Mouse (Mus musculus): ENCODE measurements around the gene Trf. TPM values are rescaled to one million over a fixed set of nuclear protein-coding genes. Genes with fewer than 3 reads are reported as not detected.

The Trf gene
- polyA plus RNA-seq, 1 experiment from 2014 or later = 188 TPM

DNA sequence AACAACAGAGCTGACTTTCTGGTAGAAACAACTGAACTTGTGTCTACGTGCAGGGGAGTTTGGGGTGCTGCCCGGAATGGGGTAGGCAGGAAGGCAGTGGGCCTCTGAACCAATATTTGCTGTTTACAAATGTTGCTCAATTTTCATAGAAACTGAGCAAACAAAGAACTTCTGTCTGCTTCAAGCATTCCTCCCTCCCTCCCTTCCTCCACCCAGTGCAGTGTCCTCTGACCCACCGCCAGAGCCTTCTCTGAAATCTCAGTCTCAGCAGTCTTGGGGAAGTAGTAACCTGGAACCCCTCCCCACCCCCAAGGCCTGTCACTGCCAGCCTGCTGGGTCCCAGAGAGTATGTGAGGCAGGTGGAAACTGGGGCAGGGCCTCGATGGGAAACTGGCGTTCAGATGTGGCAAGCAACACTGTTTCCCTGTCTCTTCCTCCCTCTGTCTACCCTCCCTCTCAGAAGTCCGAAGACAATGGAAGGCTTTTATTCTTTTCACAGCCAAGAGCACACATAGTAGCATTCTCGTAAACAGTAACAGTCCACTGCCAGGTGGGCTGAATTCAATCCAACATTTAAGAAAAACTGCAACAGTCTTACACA, 4.4 kb upstream of the Trf start:
- Histone ChIP-seq H3K4me3 (replicated peaks) (no peak overlapping the region), H3K9ac (no peak overlapping the region), H3K27me3 (replicated peaks) (no peaks in the 10 kb centered on the region), H3K4me2 (replicated peaks) (no peak overlapping the region), H3K27ac (0 out of 2 replicates have a peak overlapping the region, but pooled peaks have one; percentile 17), H3K4me1 (replicated peaks) (0 out of 2 replicates have a peak, but pooled peaks cover 7% of the 10 kb centered on the region), H3K36me3 (no peaks in the 10 kb centered on the region), H3K9me3 (no peaks in the 10 kb centered on the region)
- 55% methylated on average over 7 of the region's 7 CpGs for WGBS
- ATAC-seq = peak; percentile 54

DNA sequence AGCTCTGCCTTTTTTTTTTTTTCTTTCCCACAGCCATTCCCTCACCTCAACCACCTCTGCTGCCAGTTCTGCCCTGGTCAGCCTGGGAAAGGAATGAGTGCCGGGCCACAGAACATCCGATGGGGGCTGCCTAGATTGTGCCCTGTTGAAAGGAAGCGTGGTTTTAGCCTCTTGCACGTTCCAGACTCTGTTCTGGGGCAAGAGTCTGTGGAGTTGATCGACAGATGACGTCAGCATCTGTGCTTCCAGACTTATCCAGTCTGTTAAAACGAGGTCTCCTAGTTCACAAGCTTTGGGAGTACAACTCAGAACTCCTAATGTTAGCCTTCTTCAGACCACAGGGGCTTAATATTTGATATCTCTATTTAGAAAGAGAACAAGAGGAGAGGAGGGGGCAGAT, 3.8 kb upstream of the Trf start:
- no peak overlapping the region for H3K4me2 ChIP-seq (replicated peaks)
- 0 out of 2 replicates have a peak, but pooled peaks cover 7% of the 10 kb centered on the region for H3K4me1 ChIP-seq (replicated peaks)
- 71% methylated on average over 7 of the region's 7 CpGs for WGBS
- 0 out of 2 replicates have a peak overlapping the region, but pooled peaks have one; percentile 17 for H3K27ac ChIP-seq
- H3K36me3 ChIP-seq = no peaks in the 10 kb centered on the region
- ATAC-seq = no peak
- no peaks in the 10 kb centered on the region for H3K9me3 ChIP-seq
- no peak overlapping the region for H3K4me3 ChIP-seq (replicated peaks)
- H3K27me3 ChIP-seq (replicated peaks) = no peaks in the 10 kb centered on the region
- H3K9ac ChIP-seq = no peak overlapping the region

DNA sequence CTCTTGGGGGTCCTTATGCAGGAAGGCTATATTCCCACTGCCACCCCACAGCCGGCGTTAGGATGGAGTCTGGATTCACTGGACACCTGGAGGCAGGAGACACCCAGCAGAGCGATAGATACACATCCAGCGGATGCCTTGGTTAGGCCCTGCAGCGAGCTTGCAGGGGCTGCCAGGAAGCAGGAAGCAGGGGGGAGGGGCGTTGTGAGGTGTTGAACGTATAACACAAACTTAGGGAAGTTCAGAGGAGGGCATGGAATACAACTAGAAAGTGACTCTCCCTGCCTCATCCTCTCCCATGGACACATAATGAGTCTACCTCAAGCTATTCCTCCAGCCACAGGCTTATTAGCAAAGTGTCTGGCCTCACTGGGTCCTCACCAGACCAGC, 2.8 kb upstream of the Trf start:
- H3K27ac ChIP-seq = no peak overlapping the region
- H3K4me2 ChIP-seq (replicated peaks) = no peak overlapping the region

DNA sequence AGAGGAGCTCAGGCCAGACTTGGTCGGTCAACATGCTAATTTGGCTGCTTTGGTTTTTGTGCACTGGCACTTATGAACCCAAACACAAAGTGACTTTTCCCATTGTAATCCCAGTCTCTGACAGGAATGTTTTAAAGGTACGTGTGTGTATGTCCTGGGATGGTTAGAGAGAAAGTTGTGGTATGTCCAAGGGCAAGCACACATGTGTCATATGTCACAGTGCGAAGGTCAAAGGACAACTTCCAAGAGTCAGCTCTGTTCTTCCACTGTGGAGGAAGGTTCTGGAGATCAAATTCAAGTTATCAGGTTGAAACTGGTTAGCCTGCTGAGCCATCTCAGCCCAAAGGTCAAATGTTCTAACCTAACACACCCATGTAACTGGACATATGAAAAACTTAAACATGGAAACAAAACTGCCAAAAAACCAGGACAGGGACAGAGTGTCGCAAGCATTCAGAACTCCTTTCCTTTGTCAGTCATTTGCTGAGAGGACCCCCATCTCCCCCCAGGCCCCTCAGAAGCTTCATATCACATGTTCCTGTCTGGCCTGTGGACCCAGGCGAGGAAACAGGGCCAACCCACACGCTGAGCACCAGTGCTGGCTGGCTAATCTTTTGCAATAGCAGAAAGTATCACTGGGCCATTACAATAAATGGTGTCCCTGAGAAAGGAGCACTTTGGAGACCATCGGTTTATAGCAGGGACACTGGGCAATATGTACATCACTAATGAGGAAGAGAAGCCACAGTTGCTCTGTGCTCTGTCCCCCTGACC, 2.2 kb upstream of the Trf start:
- Histone ChIP-seq H3K9me3 (no peaks in the 10 kb centered on the region), H3K36me3 (no peaks in the 10 kb centered on the region), H3K27ac (no peak overlapping the region), H3K9ac (no peak overlapping the region), H3K4me2 (replicated peaks) (no peak overlapping the region), H3K4me3 (replicated peaks) (no peak overlapping the region), H3K27me3 (replicated peaks) (no peaks in the 10 kb centered on the region), H3K4me1 (replicated peaks) (0 out of 2 replicates have a peak, but pooled peaks cover 7% of the 10 kb centered on the region)
- 86% methylated on average over 7 of the region's 7 CpGs for WGBS
- no peak for ATAC-seq

More for the DNA sequence above, 2.8 kb upstream of the Trf start:
- H3K4me1 ChIP-seq (replicated peaks) = 0 out of 2 replicates have a peak, but pooled peaks cover 7% of the 10 kb centered on the region
- no peaks in the 10 kb centered on the region for H3K27me3 ChIP-seq (replicated peaks)
- no peaks in the 10 kb centered on the region for H3K9me3 ChIP-seq
- no peaks in the 10 kb centered on the region for H3K36me3 ChIP-seq
- 50% methylated on average over 7 of the region's 7 CpGs for WGBS
- ATAC-seq = no peak
- H3K4me3 ChIP-seq (replicated peaks) = no peak overlapping the region
- H3K9ac ChIP-seq = no peak overlapping the region

DNA sequence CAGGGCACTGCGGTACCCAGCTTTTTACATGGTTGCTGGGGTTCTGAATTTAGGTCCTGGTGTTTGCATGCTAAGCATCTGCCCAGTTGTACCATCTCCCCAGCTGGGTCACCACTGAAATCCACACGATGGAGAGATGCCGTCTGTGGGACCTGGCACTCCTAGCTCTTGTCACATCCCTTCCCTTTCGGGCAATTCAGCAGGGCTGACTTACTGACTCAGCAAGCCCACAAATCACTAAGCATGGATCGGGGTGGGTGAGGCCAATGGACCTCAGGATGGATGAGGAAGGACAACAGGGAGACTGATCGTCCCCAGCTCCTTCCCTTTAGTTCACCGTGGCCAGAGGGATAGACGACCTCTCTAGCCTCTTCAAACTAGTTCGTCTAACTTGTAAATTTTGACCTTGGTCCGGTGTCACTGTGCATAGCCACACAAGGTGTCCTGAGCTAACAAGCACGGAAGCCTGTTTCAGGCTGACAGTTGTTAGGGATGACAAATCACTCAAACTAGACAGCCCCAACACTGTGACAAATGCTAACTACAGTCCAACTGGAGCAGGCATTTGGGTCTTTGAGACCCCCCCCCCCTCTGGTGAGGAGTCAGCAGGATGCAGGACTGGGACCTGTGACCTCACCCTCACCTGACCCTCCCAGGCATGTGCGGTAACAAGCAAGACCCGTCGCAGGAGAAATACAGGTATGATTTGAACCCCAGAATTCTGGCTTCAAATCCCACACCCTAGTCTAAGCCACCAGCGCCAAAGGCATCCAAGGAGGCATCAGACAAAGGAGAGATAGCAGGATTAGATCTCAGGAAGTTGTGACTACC, 992 bp downstream of the Trf start:
- no peaks in the 10 kb centered on the region for H3K9me3 ChIP-seq
- WGBS = 71% methylated on average over 15 of the region's 15 CpGs
- H3K4me1 ChIP-seq (replicated peaks) = 0 out of 2 replicates have a peak, but pooled peaks cover 3% of the 10 kb centered on the region
- H3K4me3 ChIP-seq (replicated peaks) = peak overlapping the region; percentile 31
- peak overlapping the region; percentile 56 for H3K4me2 ChIP-seq (replicated peaks)
- no peak for ATAC-seq
- no peaks in the 10 kb centered on the region for H3K36me3 ChIP-seq
- no peak overlapping the region for H3K9ac ChIP-seq
- no peaks in the 10 kb centered on the region for H3K27me3 ChIP-seq (replicated peaks)
- H3K27ac ChIP-seq = no peak overlapping the region

DNA sequence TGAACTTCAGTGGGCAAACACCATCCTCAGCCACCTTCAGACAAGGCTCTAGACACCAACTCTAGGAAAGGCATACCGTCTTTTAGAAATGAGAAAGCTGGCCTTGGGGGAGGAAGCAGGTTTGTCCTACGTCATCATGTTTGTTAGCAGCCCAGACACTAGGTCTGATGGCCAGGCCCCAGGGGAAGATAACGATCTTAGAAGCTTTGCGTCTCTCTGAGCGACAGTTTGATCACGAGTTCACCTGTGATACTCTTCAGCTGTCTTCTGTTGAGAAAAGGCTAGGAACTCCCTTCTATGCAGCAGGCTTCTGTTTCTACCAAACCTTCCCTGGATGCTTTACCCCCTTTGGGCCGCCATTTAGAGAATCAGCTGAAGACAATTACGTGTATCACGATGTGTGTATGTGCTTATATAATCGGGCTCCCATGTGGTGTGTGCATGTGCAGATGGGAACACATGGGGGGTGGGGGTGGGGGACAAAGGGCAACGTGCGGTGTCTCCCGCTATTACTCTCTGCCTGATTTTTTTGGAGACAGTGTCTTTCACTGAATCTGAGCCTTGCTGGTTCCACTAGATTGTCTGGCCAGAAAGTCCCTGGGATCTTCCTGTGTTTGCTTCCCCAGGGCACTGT, 1.8 kb downstream of the Trf start:
- no peak for ATAC-seq
- H3K27me3 ChIP-seq (replicated peaks) = no peaks in the 10 kb centered on the region
- WGBS = 75% methylated on average over 13 of the region's 13 CpGs

DNA sequence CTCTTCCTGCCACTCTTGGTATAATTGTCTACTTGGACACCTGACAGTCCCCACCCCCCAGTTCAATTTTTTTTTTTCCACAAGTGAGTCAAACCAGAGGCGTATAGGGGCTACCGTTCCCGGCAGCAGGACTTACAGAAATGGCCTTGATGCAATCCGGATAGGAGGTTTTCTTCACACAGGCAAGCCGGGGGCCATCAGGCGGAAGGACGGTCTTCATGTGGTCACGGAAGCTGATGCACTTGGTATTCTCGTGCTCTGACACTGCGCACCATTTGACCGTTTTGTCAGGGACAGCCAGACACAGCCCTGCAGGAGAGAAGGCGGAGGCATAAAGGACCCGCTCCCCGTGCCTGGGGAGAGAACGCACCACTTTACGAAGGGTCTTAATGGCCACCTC, 2.5 kb downstream of the Trf start:
- Histone ChIP-seq H3K36me3 (no peaks in the 10 kb centered on the region), H3K4me2 (replicated peaks) (no peak overlapping the region), H3K9me3 (no peaks in the 10 kb centered on the region), H3K9ac (no peak overlapping the region), H3K27me3 (replicated peaks) (no peaks in the 10 kb centered on the region), H3K4me1 (replicated peaks) (0 out of 2 replicates have a peak, but pooled peaks cover 3% of the 10 kb centered on the region), H3K4me3 (replicated peaks) (no peak overlapping the region), H3K27ac (no peak overlapping the region)
- WGBS = 89% methylated on average over 16 of the region's 16 CpGs
- no peak for ATAC-seq

More for the DNA sequence above, 1.8 kb downstream of the Trf start:
- no peaks in the 10 kb centered on the region for H3K9me3 ChIP-seq
- 0 out of 2 replicates have a peak, but pooled peaks cover 3% of the 10 kb centered on the region for H3K4me1 ChIP-seq (replicated peaks)
- no peaks in the 10 kb centered on the region for H3K36me3 ChIP-seq
- H3K27ac ChIP-seq = no peak overlapping the region
- no peak overlapping the region for H3K4me3 ChIP-seq (replicated peaks)
- no peak overlapping the region for H3K4me2 ChIP-seq (replicated peaks)
- no peak overlapping the region for H3K9ac ChIP-seq

DNA sequence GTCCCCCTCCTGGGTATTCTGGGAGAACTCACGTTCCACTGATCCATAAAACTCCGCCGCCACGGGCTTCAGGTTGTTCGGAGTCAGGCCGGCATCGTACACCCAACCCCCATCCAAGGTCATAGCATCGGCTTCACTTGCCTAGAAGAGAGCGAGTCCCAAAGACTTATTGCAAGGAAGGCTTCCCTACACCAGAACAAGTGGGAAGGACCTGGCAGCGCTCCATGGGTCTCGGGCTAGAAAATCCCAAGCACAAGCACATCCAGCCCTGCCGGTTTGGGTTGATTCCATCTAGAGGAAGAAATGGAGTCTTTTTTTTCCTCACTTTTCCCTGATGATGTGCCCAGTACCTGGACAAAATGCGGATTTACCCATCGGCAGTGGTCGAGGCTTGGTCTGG, 3.4 kb downstream of the Trf start:
- H3K4me1 ChIP-seq (replicated peaks) = 0 out of 2 replicates have a peak, but pooled peaks cover 3% of the 10 kb centered on the region
- no peak overlapping the region for H3K4me3 ChIP-seq (replicated peaks)
- H3K36me3 ChIP-seq = no peaks in the 10 kb centered on the region
- no peak overlapping the region for H3K9ac ChIP-seq
- 91% methylated on average over 15 of the region's 15 CpGs for WGBS
- no peaks in the 10 kb centered on the region for H3K27me3 ChIP-seq (replicated peaks)
- no peak for ATAC-seq
- no peak overlapping the region for H3K27ac ChIP-seq
- no peak overlapping the region for H3K4me2 ChIP-seq (replicated peaks)
- H3K9me3 ChIP-seq = no peaks in the 10 kb centered on the region

DNA sequence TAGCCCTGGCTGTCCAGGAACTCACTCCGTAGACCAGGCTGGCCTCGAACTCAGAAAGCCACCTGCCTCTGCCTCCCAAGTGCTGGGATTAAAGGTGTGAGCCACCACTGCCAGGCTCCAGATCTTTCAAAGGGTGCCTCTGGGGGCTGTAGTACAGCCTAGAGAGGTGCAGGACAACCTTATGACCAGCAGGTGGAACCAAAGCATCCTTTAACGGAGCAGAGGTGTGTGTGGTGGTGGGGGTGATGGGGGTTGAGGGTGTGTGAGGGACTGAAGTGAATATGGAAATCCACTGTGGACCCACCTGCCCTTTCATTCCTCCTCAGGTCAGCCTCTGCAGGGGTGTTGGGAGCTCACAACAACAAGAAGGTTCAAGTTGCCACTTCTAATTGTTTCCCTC, 4.8 kb downstream of the Trf start:
- WGBS = 67% methylated on average over 3 of the region's 3 CpGs

DNA sequence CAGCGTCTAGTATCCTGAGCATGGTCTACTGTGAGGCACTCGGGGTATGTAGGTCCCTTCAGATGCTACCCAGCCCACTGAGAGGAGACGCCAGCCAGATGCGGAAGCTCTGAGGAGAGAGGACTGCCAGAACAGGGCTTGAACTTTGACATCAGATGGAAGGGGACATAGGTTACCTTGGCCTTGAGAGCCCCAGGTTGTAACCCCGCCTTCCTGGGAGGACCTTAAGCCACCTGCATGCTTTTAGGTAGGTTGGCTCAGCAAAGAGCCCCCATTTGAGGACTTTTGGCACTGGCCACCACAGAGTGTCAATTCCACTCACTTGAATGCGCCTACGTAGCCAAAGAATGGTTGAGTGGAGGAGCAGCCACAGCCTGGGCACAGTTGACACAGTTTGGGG, 5.5 kb downstream of the Trf start:
- WGBS = 91% methylated on average over 7 of the region's 7 CpGs
- H3K4me3 ChIP-seq (replicated peaks) = no peak overlapping the region
- H3K4me1 ChIP-seq (replicated peaks) = no peaks in the 10 kb centered on the region
- no peak overlapping the region for H3K27ac ChIP-seq
- no peaks in the 10 kb centered on the region for H3K27me3 ChIP-seq (replicated peaks)
- H3K36me3 ChIP-seq = no peaks in the 10 kb centered on the region
- H3K9ac ChIP-seq = no peak overlapping the region
- H3K9me3 ChIP-seq = no peaks in the 10 kb centered on the region
- H3K4me2 ChIP-seq (replicated peaks) = no peak overlapping the region
- ATAC-seq = no peak

More for the DNA sequence above, 4.8 kb downstream of the Trf start:
- Histone ChIP-seq H3K4me1 (replicated peaks) (no peaks in the 10 kb centered on the region), H3K4me3 (replicated peaks) (no peak overlapping the region), H3K9ac (no peak overlapping the region), H3K36me3 (no peaks in the 10 kb centered on the region), H3K9me3 (no peaks in the 10 kb centered on the region), H3K27ac (no peak overlapping the region), H3K4me2 (replicated peaks) (no peak overlapping the region), H3K27me3 (replicated peaks) (no peaks in the 10 kb centered on the region)
- ATAC-seq = no peak

DNA sequence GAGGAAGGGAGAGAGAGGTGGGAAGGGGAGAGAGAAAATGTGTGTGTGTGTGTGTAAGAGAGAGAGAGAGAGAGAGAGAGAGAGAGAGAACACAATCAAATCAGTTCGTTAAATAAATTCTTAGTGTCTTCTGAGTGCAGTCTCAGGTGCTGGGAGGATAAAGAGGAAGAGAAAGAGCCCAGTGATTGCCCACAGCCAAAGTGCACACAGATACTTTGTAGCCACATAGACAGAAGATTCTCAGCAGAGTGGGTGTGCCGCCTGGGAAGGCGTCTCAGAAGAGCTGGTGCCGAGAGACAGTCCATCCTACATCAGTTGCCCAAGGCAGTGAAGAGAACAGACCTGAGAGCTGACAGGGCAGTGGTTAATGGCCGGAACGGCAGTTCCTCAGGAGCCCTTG, 16.0 kb downstream of the Trf start:
- no peak overlapping the region for H3K4me3 ChIP-seq (replicated peaks)
- no peak for ATAC-seq
- H3K9ac ChIP-seq = no peak overlapping the region
- H3K36me3 ChIP-seq = 0 out of 2 replicates have a peak, but pooled peaks cover 2% of the 10 kb centered on the region
- 83% methylated on average over 6 of the region's 6 CpGs for WGBS
- no peaks in the 10 kb centered on the region for H3K4me1 ChIP-seq (replicated peaks)
- H3K27me3 ChIP-seq (replicated peaks) = no peaks in the 10 kb centered on the region
- no peak overlapping the region for H3K27ac ChIP-seq
- H3K9me3 ChIP-seq = no peaks in the 10 kb centered on the region
- H3K4me2 ChIP-seq (replicated peaks) = no peak overlapping the region

DNA sequence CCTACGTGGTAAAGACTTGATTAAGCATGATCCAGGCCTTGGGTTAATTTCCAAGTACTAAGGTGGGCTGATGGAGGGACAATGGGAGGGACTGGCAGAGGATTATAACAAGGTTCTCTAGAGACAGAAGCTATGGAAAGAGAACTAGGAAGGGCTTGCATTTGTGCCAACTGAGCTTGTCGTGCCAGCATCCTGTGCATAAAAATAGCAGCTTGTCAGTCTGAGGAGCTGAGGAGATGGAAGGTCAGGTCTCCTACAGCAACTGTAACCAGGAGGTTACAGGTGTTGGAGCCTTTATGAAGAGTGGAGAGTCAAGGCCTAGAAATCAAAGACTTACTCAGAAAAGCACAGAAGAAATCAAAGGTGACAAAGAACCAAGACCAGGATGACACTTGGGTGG, 16.6 kb downstream of the Trf start:
- Histone ChIP-seq H3K4me2 (replicated peaks) (no peak overlapping the region), H3K9ac (no peak overlapping the region), H3K27me3 (replicated peaks) (no peaks in the 10 kb centered on the region), H3K27ac (no peak overlapping the region), H3K9me3 (no peaks in the 10 kb centered on the region), H3K4me3 (replicated peaks) (no peak overlapping the region), H3K36me3 (0 out of 2 replicates have a peak, but pooled peaks cover 2% of the 10 kb centered on the region), H3K4me1 (replicated peaks) (no peaks in the 10 kb centered on the region)
- 77% methylated on average over 2 of the region's 2 CpGs for WGBS
- no peak for ATAC-seq
